Mouse (Mus musculus) neural tube, embryonic 11.5 days (tissue): ENCODE results near the gene Usp34. TPM values are rescaled to one million over a fixed set of nuclear protein-coding genes. Genes with fewer than 3 reads are reported as not detected.
A peak's percentile ranks its signal among the peaks of the same experiment; 100 is the strongest.

ENCODE experiments used
- ATAC-seq: fragments of 200-750 bp; cut with Nextera tagmentation; 2 replicates; pipeline ENCODE4 v1.8.0; 2017; ENCODE audit warnings: moderate number of reproducible peaks, mild to moderate bottlenecking, moderate TSS enrichment, moderate library complexity; ENCODE audit not compliant: insufficient read depth, low FRiP score, low TSS enrichment
- DNase-seq: peaks from one replicate; pipeline ENCODE4 v3.0.0-alpha.2; 2015; ENCODE audit warnings: low spot score
- H3K27ac ChIP-seq: fragments of 300-500 bp; sonication (generic); 2 replicates; pipeline ENCODE4 v1.5.1; 2014; ENCODE audit warnings: low read depth, mild to moderate bottlenecking, low read length
- H3K27me3 ChIP-seq: fragments of 300-500 bp; sonication (generic); 2 replicates; pipeline ENCODE4 v1.6.1; 2014; ENCODE audit warnings: mild to moderate bottlenecking, low read length, mixed read lengths; ENCODE audit not compliant: control insufficient read depth, insufficient read depth
- H3K36me3 ChIP-seq: fragments of 300-500 bp; sonication (generic); 2 replicates; pipeline ENCODE4 v1.6.1; 2014; ENCODE audit warnings: mild to moderate bottlenecking, low read length, moderate library complexity, mixed read lengths; ENCODE audit not compliant: control insufficient read depth, insufficient read depth
- H3K4me1 ChIP-seq: fragments of 300-500 bp; sonication (generic); 2 replicates; pipeline ENCODE4 v1.6.1; 2014; ENCODE audit warnings: low read length, mixed read lengths; ENCODE audit not compliant: control insufficient read depth, insufficient read depth
- H3K4me2 ChIP-seq: fragments of 300-500 bp; sonication (generic); 2 replicates; pipeline ENCODE4 v1.6.1; 2014; ENCODE audit warnings: low read depth, mild to moderate bottlenecking, moderate library complexity
- H3K4me3 ChIP-seq: fragments of 300-500 bp; sonication (generic); 2 replicates; pipeline ENCODE4 v1.5.1; 2014; ENCODE audit warnings: low read depth, low read length
- H3K9ac ChIP-seq: fragments of 300-500 bp; sonication (generic); 2 replicates; pipeline ENCODE4 v1.6.1; 2014; ENCODE audit warnings: mild to moderate bottlenecking, low read length
- H3K9me3 ChIP-seq: fragments of 300-500 bp; sonication (generic); 2 replicates; pipeline ENCODE4 v1.6.1; 2016; ENCODE audit warnings: low read length; ENCODE audit not compliant: control insufficient read depth
- WGBS: fragments of 180-500 bp; shearing (Covaris S2); extraction: QIAGEN DNeasy Blood & Tissue Kit; methylation state at CpG from one replicate; pipeline ENCODE4 v1.1.7; 2014; 5-methylcytosine and 5-hydroxymethylcytosine counted together
- polyA plus RNA-seq: library from polyadenylated mRNA; unstranded; fragments of >200 nt; fragmentation: Nextera tagmentation; extraction: Ambion mirVana; gene quantifications from 2 replicates; pipeline ENCODE4 v1.2.1, GENCODE M21; 2014

Gene Usp34
- polyA plus RNA-seq = 31.5 and 37.0 TPM in 2 replicates

- no peaks in the 10 kb centered on the region for H3K4me1 ChIP-seq
- peak; percentile 72 for DNase-seq
- 0% methylated on average over 35 of the region's 80 CpGs for WGBS
These were observed at the start of gene Usp34 for GRCm38 (mm10) chr11:23306764-23307565. Gene Usp34, plus strand, starts transcription at chr11:23306895.

GRCm38 (mm10) chr11:23259073-23259472 lies 47.6 kb upstream of the Usp34 start:
- Histone ChIP-seq H3K9ac (no peak overlapping the region), H3K27me3 (no peaks in the 10 kb centered on the region), H3K4me2 (no peak overlapping the region), H3K4me1 (peaks cover 6% of the 10 kb centered on the region; the same call in 1 of the 2 replicates), H3K9me3 (no peaks in the 10 kb centered on the region), H3K4me3 (no peak overlapping the region), H3K27ac (no peak overlapping the region), H3K36me3 (peaks cover 6% of the 10 kb centered on the region)
- WGBS = 92% methylated on average over 4 of the region's 4 CpGs
- DNase-seq (no peak), ATAC-seq (no peak)

More at GRCm38 (mm10) chr11:23306764-23307565, at the start of gene Usp34:
- ATAC-seq = peak; percentile 61
- Histone ChIP-seq H3K9ac (peak within 1 kb of the TSS; percentile 93), H3K4me3 (peak within 1 kb of the TSS; percentile 91), H3K36me3 (no peaks in the 10 kb centered on the region), H3K9me3 (no peaks in the 10 kb centered on the region), H3K27ac (peak within 1 kb of the TSS; percentile 98), H3K27me3 (no peaks in the 10 kb centered on the region), H3K4me2 (peak within 1 kb of the TSS; percentile 63)

GRCm38 (mm10) chr11:23259481-23259880 lies 47.2 kb upstream of the Usp34 start:
- Histone ChIP-seq H3K36me3 (peaks cover 6% of the 10 kb centered on the region), H3K9me3 (no peaks in the 10 kb centered on the region), H3K9ac (no peak overlapping the region), H3K27me3 (no peaks in the 10 kb centered on the region), H3K4me3 (no peak overlapping the region), H3K27ac (no peak overlapping the region), H3K4me2 (no peak overlapping the region), H3K4me1 (peaks cover 6% of the 10 kb centered on the region; the same call in 1 of the 2 replicates)
- DNase-seq (no peak), ATAC-seq (no peak)
- WGBS = 75% methylated on average over 1 of the region's 1 CpGs

GRCm38 (mm10) chr11:23260186-23260585 lies 46.5 kb upstream of the Usp34 start:
- Histone ChIP-seq H3K27me3 (no peaks in the 10 kb centered on the region), H3K9me3 (no peaks in the 10 kb centered on the region), H3K4me2 (no peak overlapping the region), H3K4me1 (peaks cover 6% of the 10 kb centered on the region; the same call in 1 of the 2 replicates), H3K9ac (no peak overlapping the region), H3K4me3 (no peak overlapping the region), H3K27ac (no peak overlapping the region), H3K36me3 (peaks cover 6% of the 10 kb centered on the region)
- WGBS = 91% methylated on average over 1 of the region's 1 CpGs
- no peak for DNase-seq
- ATAC-seq = no peak

DNA sequence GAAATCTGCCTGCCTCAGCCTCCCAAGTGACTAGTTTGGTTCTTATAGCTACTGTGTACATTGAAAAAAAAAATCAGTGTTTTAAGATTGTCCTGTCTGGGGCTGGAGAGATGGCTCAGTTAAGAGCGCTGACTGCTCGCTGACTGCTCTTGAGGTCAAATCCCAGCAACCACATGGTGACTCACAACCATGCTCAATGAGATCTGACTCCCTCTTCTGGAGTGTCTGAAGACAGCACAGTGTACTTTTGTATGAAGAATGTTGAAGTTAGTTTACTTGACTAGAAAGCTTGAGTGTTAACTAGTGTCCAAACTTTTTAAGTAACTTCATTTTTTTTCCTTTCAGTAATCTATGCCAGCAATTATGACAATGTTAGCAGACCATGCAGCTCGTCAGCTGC lies 45.2 kb upstream of the Usp34 start:
- Histone ChIP-seq H3K27ac (no peak overlapping the region), H3K9me3 (no peaks in the 10 kb centered on the region), H3K36me3 (peaks cover 6% of the 10 kb centered on the region), H3K4me2 (no peak overlapping the region), H3K4me1 (peaks cover 6% of the 10 kb centered on the region; the same call in 1 of the 2 replicates), H3K27me3 (no peaks in the 10 kb centered on the region), H3K4me3 (no peak overlapping the region), H3K9ac (no peak overlapping the region)
- ATAC-seq (no peak), DNase-seq (no peak)
- 83% methylated on average over 3 of the region's 3 CpGs for WGBS

DNA sequence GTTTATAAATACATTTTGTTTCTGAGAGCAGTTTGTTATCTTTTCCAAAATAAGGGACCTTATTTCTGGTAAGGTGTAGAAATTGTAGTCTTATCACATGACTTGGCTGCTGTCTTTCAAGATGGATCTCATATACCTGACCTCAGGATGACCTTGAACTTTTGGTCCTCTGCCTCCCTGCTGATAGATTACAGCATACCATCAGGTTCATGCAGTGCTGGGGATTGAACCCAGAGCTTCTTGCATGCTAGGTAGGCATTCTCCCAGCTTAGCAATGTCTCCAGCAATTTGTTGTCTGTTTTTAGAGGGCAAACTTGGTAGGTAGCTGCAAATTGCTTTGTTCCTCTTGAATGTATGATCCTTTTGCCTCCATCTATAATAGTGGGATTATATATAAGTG lies 41.7 kb upstream of the Usp34 start:
- H3K9ac ChIP-seq = no peak overlapping the region
- no peaks in the 10 kb centered on the region for H3K4me1 ChIP-seq
- no peaks in the 10 kb centered on the region for H3K9me3 ChIP-seq
- H3K4me3 ChIP-seq = no peak overlapping the region
- H3K4me2 ChIP-seq = no peak overlapping the region
- H3K27me3 ChIP-seq = no peaks in the 10 kb centered on the region
- H3K36me3 ChIP-seq = peaks cover 6% of the 10 kb centered on the region
- no peak overlapping the region for H3K27ac ChIP-seq
- no peak for ATAC-seq
- no peak for DNase-seq

- no peak for DNase-seq
- no peaks in the 10 kb centered on the region for H3K4me1 ChIP-seq
- H3K9me3 ChIP-seq = no peaks in the 10 kb centered on the region
- no peak overlapping the region for H3K27ac ChIP-seq
- no peaks in the 10 kb centered on the region for H3K27me3 ChIP-seq
- H3K36me3 ChIP-seq = peaks cover 14% of the 10 kb centered on the region
- no peak for ATAC-seq
- 88% methylated on average over 4 of the region's 4 CpGs for WGBS
- no peak overlapping the region for H3K4me2 ChIP-seq
- H3K9ac ChIP-seq = no peak overlapping the region
- no peak overlapping the region for H3K4me3 ChIP-seq
These were observed 34.6 kb upstream of the Usp34 start for GRCm38 (mm10) chr11:23271770-23272724.

DNA sequence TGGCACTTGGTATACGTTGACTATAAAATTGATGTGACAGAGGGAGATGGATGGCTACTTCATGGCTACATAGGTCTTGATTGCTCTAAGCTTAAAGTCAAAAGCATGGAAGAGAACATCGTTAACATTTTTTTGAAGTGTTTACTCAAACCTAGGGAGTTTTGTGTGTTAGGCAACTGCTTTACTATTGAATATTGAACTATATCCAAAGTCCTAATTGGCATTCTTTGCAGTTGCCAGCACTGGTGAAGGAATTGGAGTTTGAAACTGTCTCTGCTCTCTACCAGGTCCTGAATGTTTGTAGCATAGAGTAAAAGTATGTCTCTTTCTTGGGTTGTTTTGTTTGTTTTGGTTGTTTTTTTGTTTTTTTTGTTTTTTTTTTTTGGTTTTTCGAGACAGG lies 30.9 kb upstream of the Usp34 start:
- H3K9me3 ChIP-seq = no peaks in the 10 kb centered on the region
- no peak for DNase-seq
- WGBS = 87% methylated on average over 3 of the region's 3 CpGs
- ATAC-seq = no peak
- H3K36me3 ChIP-seq = peaks cover 21% of the 10 kb centered on the region
- H3K4me1 ChIP-seq = no peaks in the 10 kb centered on the region
- H3K27me3 ChIP-seq = no peaks in the 10 kb centered on the region
- no peak overlapping the region for H3K27ac ChIP-seq
- no peak overlapping the region for H3K4me3 ChIP-seq
- no peak overlapping the region for H3K4me2 ChIP-seq
- no peak overlapping the region for H3K9ac ChIP-seq
